Mouse (Mus musculus): ENCODE measurements around the gene Knstrn. TPM values are rescaled to one million over a fixed set of nuclear protein-coding genes. Genes with fewer than 3 reads are reported as not detected.
A peak's percentile ranks its signal among the peaks of the same experiment; 100 is the strongest.

Gene Knstrn
- polyA plus RNA-seq, 1 experiment from 2014 or later, result 84.2 TPM

DNA sequence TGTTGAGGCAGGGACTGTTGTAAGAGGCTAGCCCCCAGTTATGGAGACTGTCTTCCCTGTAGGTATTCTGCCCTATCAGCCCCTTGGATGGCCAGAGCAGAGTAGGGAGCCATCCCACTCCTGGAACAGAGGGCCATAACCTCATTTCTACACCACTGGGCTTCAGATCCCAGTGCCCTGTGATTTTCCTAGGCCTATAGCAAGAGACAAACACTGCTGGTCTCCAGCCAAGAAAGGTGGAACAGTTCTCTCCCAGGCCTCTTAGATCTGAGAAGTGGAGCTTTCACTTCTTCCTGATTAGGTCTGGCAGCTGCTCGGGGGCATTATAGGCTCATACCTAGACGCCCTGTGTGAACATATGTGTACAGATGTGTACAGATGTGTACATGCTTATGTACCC, 37.5 kb upstream of the Knstrn start:
- Histone ChIP-seq H3K27ac (ENCODE audit: low read depth, low read length) (peak overlapping the region; percentile 76), H3K9me3 (replicated peaks; ENCODE audit: control insufficient read depth, low read length) (no peaks in the 10 kb centered on the region), H3K9ac (ENCODE audit: low read length) (no peak overlapping the region), H3K4me3 (ENCODE audit: low read depth, low read length) (no peak overlapping the region), H3K27me3 (replicated peaks; ENCODE audit: control insufficient read depth, insufficient read depth, low read length) (no peaks in the 10 kb centered on the region), H3K4me2 (ENCODE audit: low read length) (no peak overlapping the region), H3K36me3 (ENCODE audit: control insufficient read depth, insufficient read depth, low read length) (no peaks in the 10 kb centered on the region), H3K4me1 (ENCODE audit: control insufficient read depth, insufficient read depth, low read length) (peaks cover 13% of the 10 kb centered on the region)
- DNase-seq (ENCODE audit: low spot score) (no peak), ATAC-seq (no peak)
- WGBS, result 60% methylated on average over 2 of the region's 2 CpGs

GRCm38 (mm10) chr2:118778418-118778817, 35.4 kb upstream of the Knstrn start:
- ATAC-seq, result no peak
- H3K4me1 ChIP-seq (ENCODE audit: control insufficient read depth, insufficient read depth, low read length), result peaks cover 13% of the 10 kb centered on the region
- H3K4me2 ChIP-seq (ENCODE audit: low read length), result no peak overlapping the region
- H3K36me3 ChIP-seq (ENCODE audit: control insufficient read depth, insufficient read depth, low read length), result no peaks in the 10 kb centered on the region
- H3K4me3 ChIP-seq (ENCODE audit: low read depth, low read length), result no peak overlapping the region
- no peak overlapping the region for H3K27ac ChIP-seq (ENCODE audit: low read depth, low read length)
- H3K9ac ChIP-seq (ENCODE audit: low read length), result no peak overlapping the region
- no peaks in the 10 kb centered on the region for H3K9me3 ChIP-seq (replicated peaks; ENCODE audit: control insufficient read depth, low read length)
- WGBS, result 84% methylated on average over 4 of the region's 4 CpGs
- no peaks in the 10 kb centered on the region for H3K27me3 ChIP-seq (replicated peaks; ENCODE audit: control insufficient read depth, insufficient read depth, low read length)
- no peak for DNase-seq (ENCODE audit: low spot score)

- peak overlapping the region; percentile 71 for H3K9ac ChIP-seq (ENCODE audit: low read length)
- DNase-seq (ENCODE audit: low spot score) (no peak), ATAC-seq (peak; percentile 25)
- H3K4me2 ChIP-seq (ENCODE audit: low read length), result peak overlapping the region; percentile 69
- peak overlapping the region; percentile 45 for H3K4me3 ChIP-seq (ENCODE audit: low read depth, low read length)
- H3K36me3 ChIP-seq (ENCODE audit: control insufficient read depth, insufficient read depth, low read length), result no peaks in the 10 kb centered on the region
- peak overlapping the region; percentile 76 for H3K27ac ChIP-seq (ENCODE audit: low read depth, low read length)
- peaks cover 13% of the 10 kb centered on the region for H3K4me1 ChIP-seq (ENCODE audit: control insufficient read depth, insufficient read depth, low read length)
- H3K9me3 ChIP-seq (replicated peaks; ENCODE audit: control insufficient read depth, low read length), result no peaks in the 10 kb centered on the region
- 7% methylated on average over 10 of the region's 10 CpGs for WGBS
- no peaks in the 10 kb centered on the region for H3K27me3 ChIP-seq (replicated peaks; ENCODE audit: control insufficient read depth, insufficient read depth, low read length)
Observed at GRCm38 (mm10) chr2:118779065-118779464, 34.7 kb upstream of the Knstrn start.

DNA sequence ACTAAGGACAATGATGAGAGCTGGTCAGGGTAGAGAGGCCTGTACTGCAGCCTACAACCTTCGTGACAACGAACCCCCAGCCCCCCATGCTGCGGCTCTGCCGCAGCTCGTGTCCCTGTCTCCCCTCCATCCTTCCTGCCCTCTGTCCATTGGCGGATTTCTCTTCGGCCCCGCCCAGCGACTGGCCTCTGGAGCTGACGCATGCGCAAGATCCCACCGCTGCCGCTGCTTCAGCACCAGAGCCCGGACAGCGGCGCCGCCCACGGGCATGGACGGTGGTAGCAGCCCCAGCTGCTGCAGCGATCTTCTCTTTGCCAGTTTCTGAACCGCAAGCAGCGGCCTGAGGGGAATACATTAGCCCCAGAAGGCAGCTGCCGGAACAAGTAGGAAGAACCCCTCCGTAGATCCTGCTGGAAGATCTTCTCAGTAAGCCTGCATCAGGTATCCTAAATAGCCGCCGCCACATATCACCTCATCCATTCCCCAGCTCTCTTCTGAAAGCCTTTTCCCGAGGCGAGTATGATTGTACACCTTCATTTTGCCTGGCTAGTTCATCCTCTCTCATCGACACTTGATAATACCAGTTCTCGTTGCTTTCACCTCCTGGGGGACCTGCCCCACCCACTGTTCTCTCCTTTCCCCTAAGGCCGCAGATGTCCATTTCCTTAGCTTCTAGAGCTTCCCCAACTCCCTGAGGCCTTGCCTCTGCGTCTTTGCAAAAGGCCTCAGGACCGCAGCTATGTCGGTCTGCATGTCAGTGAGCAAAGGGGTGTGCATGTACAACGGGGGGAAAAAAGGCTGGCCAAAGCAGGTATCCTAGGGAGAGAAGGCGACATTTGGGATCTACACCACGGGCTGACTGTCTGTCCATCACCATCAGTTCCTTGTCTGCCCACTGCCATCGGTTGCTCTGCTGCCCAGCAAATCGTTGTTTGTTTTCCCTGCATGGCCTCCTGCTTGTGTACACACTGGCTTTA, 34.0 kb upstream of the Knstrn start, which contains the start of gene Disp2:
Gene Disp2 (plus strand): TSS at position 216 of the 977 bp plus-strand sequence.
- DNase-seq (ENCODE audit: low spot score) (peak; percentile 97), ATAC-seq (peak; percentile 94)
- peak within 1 kb of the TSS; percentile 69 for H3K4me2 ChIP-seq (ENCODE audit: low read length)
- H3K4me1 ChIP-seq (ENCODE audit: control insufficient read depth, insufficient read depth, low read length), result peaks cover 13% of the 10 kb centered on the region
- WGBS, result 12% methylated on average over 39 of the region's 39 CpGs
- no peaks in the 10 kb centered on the region for H3K9me3 ChIP-seq (replicated peaks; ENCODE audit: control insufficient read depth, low read length)
- H3K27ac ChIP-seq (ENCODE audit: low read depth, low read length), result peak within 1 kb of the TSS; percentile 76
- H3K36me3 ChIP-seq (ENCODE audit: control insufficient read depth, insufficient read depth, low read length), result no peaks in the 10 kb centered on the region
- no peaks in the 10 kb centered on the region for H3K27me3 ChIP-seq (replicated peaks; ENCODE audit: control insufficient read depth, insufficient read depth, low read length)
- peak within 1 kb of the TSS; percentile 71 for H3K9ac ChIP-seq (ENCODE audit: low read length)
- H3K4me3 ChIP-seq (ENCODE audit: low read depth, low read length), result peak within 1 kb of the TSS; percentile 45

- Histone ChIP-seq H3K4me1 (ENCODE audit: control insufficient read depth, insufficient read depth, low read length) (peaks cover 7% of the 10 kb centered on the region), H3K9me3 (replicated peaks; ENCODE audit: control insufficient read depth, low read length) (no peaks in the 10 kb centered on the region), H3K4me3 (ENCODE audit: low read depth, low read length) (no peak overlapping the region), H3K4me2 (ENCODE audit: low read length) (peak overlapping the region; percentile 69; the same call in 1 of the 2 replicates), H3K36me3 (ENCODE audit: control insufficient read depth, insufficient read depth, low read length) (no peaks in the 10 kb centered on the region), H3K27me3 (replicated peaks; ENCODE audit: control insufficient read depth, insufficient read depth, low read length) (no peaks in the 10 kb centered on the region), H3K9ac (ENCODE audit: low read length) (no peak overlapping the region), H3K27ac (ENCODE audit: low read depth, low read length) (no peak overlapping the region)
- DNase-seq (ENCODE audit: low spot score) (no peak), ATAC-seq (no peak)
- whole genome bisulfite sequencing, result 37% methylated on average over 1 of the region's 1 CpGs
Observed at GRCm38 (mm10) chr2:118781115-118781514, 32.7 kb upstream of the Knstrn start.

DNA sequence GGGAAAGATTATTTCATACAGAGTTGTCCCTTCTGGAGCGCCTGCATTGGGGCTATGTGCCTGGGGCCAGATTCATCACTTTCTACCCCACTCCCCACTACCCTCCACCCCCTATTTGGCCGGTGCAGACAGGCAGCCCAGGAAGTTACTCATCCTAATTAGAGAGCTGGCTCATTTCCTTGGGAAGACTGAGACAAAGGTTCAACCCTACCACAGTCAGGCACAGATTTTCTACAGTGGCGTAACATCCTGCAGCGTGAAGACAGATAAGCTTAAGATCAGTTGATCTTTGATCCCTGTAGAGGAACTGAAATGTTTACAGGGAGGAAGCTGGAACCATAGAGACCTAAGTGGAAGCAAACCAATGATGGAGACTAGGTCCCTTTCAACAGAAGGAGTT, 31.5 kb upstream of the Knstrn start:
- ATAC-seq (no peak), DNase-seq (ENCODE audit: low spot score) (no peak)
- Histone ChIP-seq H3K27ac (ENCODE audit: low read depth, low read length) (no peak overlapping the region), H3K4me2 (ENCODE audit: low read length) (no peak overlapping the region), H3K4me3 (ENCODE audit: low read depth, low read length) (no peak overlapping the region), H3K36me3 (ENCODE audit: control insufficient read depth, insufficient read depth, low read length) (peaks cover 2% of the 10 kb centered on the region; the same call in 1 of the 2 replicates), H3K4me1 (ENCODE audit: control insufficient read depth, insufficient read depth, low read length) (peaks cover 5% of the 10 kb centered on the region), H3K9me3 (replicated peaks; ENCODE audit: control insufficient read depth, low read length) (no peaks in the 10 kb centered on the region), H3K27me3 (replicated peaks; ENCODE audit: control insufficient read depth, insufficient read depth, low read length) (no peaks in the 10 kb centered on the region), H3K9ac (ENCODE audit: low read length) (no peak overlapping the region)
- 75% methylated on average over 4 of the region's 4 CpGs for WGBS

GRCm38 (mm10) chr2:118783093-118783492, 30.7 kb upstream of the Knstrn start:
- DNase-seq (ENCODE audit: low spot score), result no peak
- peaks cover 5% of the 10 kb centered on the region for H3K4me1 ChIP-seq (ENCODE audit: control insufficient read depth, insufficient read depth, low read length)
- peaks cover 3% of the 10 kb centered on the region; the same call in 1 of the 2 replicates for H3K36me3 ChIP-seq (ENCODE audit: control insufficient read depth, insufficient read depth, low read length)
- WGBS, result 72% methylated on average over 5 of the region's 5 CpGs
- H3K27ac ChIP-seq (ENCODE audit: low read depth, low read length), result no peak overlapping the region
- H3K4me2 ChIP-seq (ENCODE audit: low read length), result no peak overlapping the region
- H3K27me3 ChIP-seq (replicated peaks; ENCODE audit: control insufficient read depth, insufficient read depth, low read length), result no peaks in the 10 kb centered on the region
- no peak overlapping the region for H3K9ac ChIP-seq (ENCODE audit: low read length)
- ATAC-seq, result no peak
- no peaks in the 10 kb centered on the region for H3K9me3 ChIP-seq (replicated peaks; ENCODE audit: control insufficient read depth, low read length)
- no peak overlapping the region for H3K4me3 ChIP-seq (ENCODE audit: low read depth, low read length)

GRCm38 (mm10) chr2:118783663-118784062, 30.1 kb upstream of the Knstrn start:
- ATAC-seq, result no peak
- H3K27ac ChIP-seq (ENCODE audit: low read depth, low read length), result no peak overlapping the region
- H3K9ac ChIP-seq (ENCODE audit: low read length), result no peak overlapping the region
- peaks cover 5% of the 10 kb centered on the region for H3K4me1 ChIP-seq (ENCODE audit: control insufficient read depth, insufficient read depth, low read length)
- no peaks in the 10 kb centered on the region for H3K9me3 ChIP-seq (replicated peaks; ENCODE audit: control insufficient read depth, low read length)
- 89% methylated on average over 7 of the region's 7 CpGs for WGBS
- peaks cover 3% of the 10 kb centered on the region; the same call in 1 of the 2 replicates for H3K36me3 ChIP-seq (ENCODE audit: control insufficient read depth, insufficient read depth, low read length)
- no peak for DNase-seq (ENCODE audit: low spot score)
- no peak overlapping the region for H3K4me2 ChIP-seq (ENCODE audit: low read length)
- H3K27me3 ChIP-seq (replicated peaks; ENCODE audit: control insufficient read depth, insufficient read depth, low read length), result no peaks in the 10 kb centered on the region
- H3K4me3 ChIP-seq (ENCODE audit: low read depth, low read length), result no peak overlapping the region

DNA sequence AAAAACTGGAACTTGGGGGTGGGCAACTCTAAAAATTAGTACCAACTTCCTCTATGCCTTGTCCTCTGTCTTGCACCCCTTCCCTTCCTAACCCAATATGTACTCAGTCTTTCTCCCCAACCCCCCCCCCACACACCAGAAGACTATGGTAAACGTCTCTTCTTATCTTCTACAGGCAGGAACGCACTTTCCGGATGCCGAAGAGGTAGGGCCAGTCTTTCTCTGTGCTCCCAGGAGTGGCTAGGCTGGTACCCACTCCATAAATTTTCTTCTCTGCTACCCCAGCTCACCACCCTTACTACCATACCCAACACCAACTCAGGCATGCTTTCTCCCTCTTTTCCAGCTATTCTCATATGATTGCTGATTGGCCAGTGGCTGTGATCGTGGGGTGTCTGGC, 27.3 kb upstream of the Knstrn start:
- Histone ChIP-seq H3K27me3 (replicated peaks; ENCODE audit: control insufficient read depth, insufficient read depth, low read length) (no peaks in the 10 kb centered on the region), H3K9ac (ENCODE audit: low read length) (no peak overlapping the region), H3K4me1 (ENCODE audit: control insufficient read depth, insufficient read depth, low read length) (peaks cover 4% of the 10 kb centered on the region), H3K36me3 (ENCODE audit: control insufficient read depth, insufficient read depth, low read length) (peaks cover 7% of the 10 kb centered on the region; the same call in 1 of the 2 replicates), H3K27ac (ENCODE audit: low read depth, low read length) (no peak overlapping the region), H3K4me3 (ENCODE audit: low read depth, low read length) (no peak overlapping the region), H3K9me3 (replicated peaks; ENCODE audit: control insufficient read depth, low read length) (no peaks in the 10 kb centered on the region), H3K4me2 (ENCODE audit: low read length) (no peak overlapping the region)
- WGBS, result 88% methylated on average over 5 of the region's 5 CpGs
- ATAC-seq (no peak), DNase-seq (ENCODE audit: low spot score) (no peak)

Measured in forebrain, embryonic 14.5 days (tissue).